In the genomic region with DNA sequence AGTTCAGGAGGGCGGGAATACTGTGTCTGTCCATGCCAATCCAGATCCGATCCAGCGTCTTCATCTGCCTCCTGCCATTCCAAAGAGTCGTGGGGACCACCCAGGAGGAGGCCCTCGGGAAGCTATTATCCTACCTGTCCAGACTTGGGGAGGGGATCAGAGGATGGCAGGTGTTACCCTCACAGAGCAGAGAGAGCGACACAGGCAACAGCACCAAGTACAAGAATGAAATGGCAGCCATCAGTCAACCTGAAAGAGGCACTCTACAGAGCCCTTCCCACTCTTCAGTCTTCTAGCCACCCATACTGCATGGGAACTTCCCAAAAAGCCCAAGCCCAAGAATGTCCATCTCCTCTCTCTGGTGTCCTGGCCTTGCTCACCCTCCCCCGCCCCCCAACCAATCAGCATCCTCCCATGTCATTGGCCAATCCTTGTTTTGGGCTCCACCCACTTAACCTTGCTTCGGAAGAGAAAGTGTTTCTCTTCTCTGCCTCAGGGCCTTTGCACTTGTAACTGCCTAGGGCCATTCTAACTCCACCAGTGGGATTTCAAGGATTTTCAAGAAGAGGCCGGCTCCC, we compare ENCODE assay signal across 8 mouse cellular contexts. TPM values are rescaled to one million over a fixed set of nuclear protein-coding genes. Genes with fewer than 3 reads are reported as not detected.
DNase-seq lines count a peak whose midpoint lies in the region; ATAC-seq and TF ChIP-seq lines count a peak whose summit lies in the region.

No protein-coding gene starts in this region.

- ATAC-seq in lung, embryonic 14.5 days (ENCODE audit: insufficient read depth) = peak; percentile 8; the same call in 1 of the 2 replicates
- no peak for ATAC-seq in limb, embryonic 15.5 days (ENCODE audit: insufficient number of reproducible peaks, low FRiP score, low TSS enrichment, low read depth)

- peaks cover 45% of the 10 kb centered on the region for H3K27me3 ChIP-seq in lung, embryonic 14.5 days (ENCODE audit: insufficient read depth, low read length)
- H3K27me3 ChIP-seq in limb, embryonic 15.5 days = 0 out of 2 replicates have a peak, but pooled peaks cover 4% of the 10 kb centered on the region
- peaks cover 2% of the 10 kb centered on the region; the same call in 1 of the 2 replicates for H3K27me3 ChIP-seq in small intestine, adult 2 months (ENCODE audit: control insufficient read depth, insufficient read depth, low read length)

- no peak for TF ChIP-seq CTCF in lung, embryonic 14.5 days (IDR thresholded peaks at IDR 0.05; ENCODE audit: low read depth)
- TF ChIP-seq CTCF in embryonic fibroblast, embryonic 13.5 days (IDR thresholded peaks at IDR 0.05; ENCODE audit: borderline replicate concordance, insufficient read depth, low read length) = no peak
- no peak for TF ChIP-seq CTCF in small intestine, adult 2 months (IDR thresholded peaks at IDR 0.05; ENCODE audit: extremely low read depth, insufficient read length, insufficient replicate concordance, low read depth, low read length)

- no peaks in the 10 kb centered on the region for H3K9me3 ChIP-seq in lung, embryonic 14.5 days (ENCODE audit: low read depth, low read length)
- H3K9me3 ChIP-seq in limb, embryonic 15.5 days = no peaks in the 10 kb centered on the region

- peak overlapping the region; percentile 52 for H3K9ac ChIP-seq in lung, embryonic 14.5 days
- no peak overlapping the region for H3K9ac ChIP-seq in limb, embryonic 15.5 days

- no peak; the same call in 1 of the 2 replicates for TF ChIP-seq POLR2A in embryonic fibroblast, embryonic 13.5 days (IDR thresholded peaks at IDR 0.05; ENCODE audit: low read depth, low read length)
- TF ChIP-seq POLR2A in small intestine, adult 2 months (IDR thresholded peaks at IDR 0.05; ENCODE audit: low read depth, low read length) = no peak

- peak overlapping the region; percentile 60 for H3K4me3 ChIP-seq in lung, embryonic 14.5 days (ENCODE audit: low read depth, low read length)
- peak overlapping the region; percentile 60; the same call in 1 of the 2 replicates for H3K4me3 ChIP-seq in embryonic fibroblast, embryonic 13.5 days (ENCODE audit: insufficient read depth, low read length)
- H3K4me3 ChIP-seq in limb, embryonic 15.5 days = peak overlapping the region; percentile 66
- peak overlapping the region; percentile 87 for H3K4me3 ChIP-seq in small intestine, adult 2 months (ENCODE audit: low read depth, low read length)

- H3K36me3 ChIP-seq in lung, embryonic 14.5 days (ENCODE audit: insufficient read depth) = no peaks in the 10 kb centered on the region
- no peaks in the 10 kb centered on the region for H3K36me3 ChIP-seq in limb, embryonic 15.5 days
- H3K36me3 ChIP-seq in small intestine, adult 2 months (ENCODE audit: control insufficient read depth, insufficient read depth, low read length) = no peaks in the 10 kb centered on the region

- no peak for DNase-seq in lung, embryonic 14.5 days
- DNase-seq in lung, postnatal 10 days = no peak
- DNase-seq in frontal cortex, postnatal 25 days (ENCODE audit: low spot score in 2 of 2) = no peak
- DNase-seq in T-cell, adult 2 months (ENCODE audit: low spot score) = no peak
- DNase-seq in embryo, embryonic 10 days (ENCODE audit: low spot score) = no peak

- 19% methylated on average over 9 of the region's 9 CpGs for WGBS in lung, embryonic 14.5 days
- WGBS in limb, embryonic 15.5 days = 24% methylated on average over 9 of the region's 9 CpGs
- 22% methylated on average over 9 of the region's 9 CpGs for WGBS in small intestine, adult 2 months

- peak overlapping the region; percentile 96 for H3K4me2 ChIP-seq in lung, embryonic 14.5 days
- peak overlapping the region; percentile 91 for H3K4me2 ChIP-seq in limb, embryonic 15.5 days

- no peak overlapping the region for H3K27ac ChIP-seq in lung, embryonic 14.5 days (ENCODE audit: low read depth)
- no peak overlapping the region for H3K27ac ChIP-seq in embryonic fibroblast, embryonic 13.5 days (ENCODE audit: insufficient read depth, low read length)
- no peak overlapping the region for H3K27ac ChIP-seq in limb, embryonic 15.5 days
- no peak overlapping the region for H3K27ac ChIP-seq in small intestine, adult 2 months (ENCODE audit: insufficient read depth, low read depth, low read length)

- peaks cover 13% of the 10 kb centered on the region; the same call in 1 of the 2 replicates for H3K4me1 ChIP-seq in lung, embryonic 14.5 days (ENCODE audit: insufficient read depth)
- H3K4me1 ChIP-seq in embryonic fibroblast, embryonic 13.5 days (ENCODE audit: control insufficient read depth, insufficient read depth, low read length) = peaks cover 8% of the 10 kb centered on the region
- peaks cover 48% of the 10 kb centered on the region for H3K4me1 ChIP-seq in limb, embryonic 15.5 days
- peaks cover 22% of the 10 kb centered on the region for H3K4me1 ChIP-seq in small intestine, adult 2 months (ENCODE audit: control insufficient read depth, insufficient read depth, insufficient read length, low read length)

RNA-seq across cellular contexts. Expression of a gene that starts 0.7 kb away (rescaled TPM):
- 0.29 and 0.39 TPM in 2 replicates for polyA plus RNA-seq in lung, embryonic 14.5 days (2014; fragmentation: Nextera tagmentation; extraction: Ambion mirVana)
- polyA plus RNA-seq in embryonic fibroblast, embryonic 13.5 days (2011; ENCODE audit: insufficient read length, low read depth, missing spikeins) = 13.6 and 15.9 TPM in 2 replicates
- polyA plus RNA-seq in limb, embryonic 15.5 days (2015; fragmentation: Nextera tagmentation; extraction: Ambion mirVana) = 3.3 and 4.0 TPM in 2 replicates
- 0.88 and 1.3 TPM in 2 replicates for polyA plus RNA-seq in small intestine, adult 2 months (2012; rRNA removed)

RNA-seq across cellular contexts. Expression of a gene that starts 22.2 kb away (rescaled TPM):
- polyA plus RNA-seq in lung, embryonic 14.5 days (2014; fragmentation: Nextera tagmentation; extraction: Ambion mirVana) = 177 and 186 TPM in 2 replicates
- 37.6 and 45.1 TPM in 2 replicates for polyA plus RNA-seq in embryonic fibroblast, embryonic 13.5 days (2011; ENCODE audit: insufficient read length, low read depth, missing spikeins)
- polyA plus RNA-seq in limb, embryonic 15.5 days (2015; fragmentation: Nextera tagmentation; extraction: Ambion mirVana) = 129 and 134 TPM in 2 replicates
- 74.3 and 82.0 TPM in 2 replicates for polyA plus RNA-seq in small intestine, adult 2 months (2012; rRNA removed)
